Mouse (Mus musculus) layer of hippocampus, adult 9-10 months (tissue): ENCODE measurements around the gene Gm27179.
"Not testable (repeated sequence)": the region's sequence is repeated elsewhere in the genome, so short reads cannot be mapped to it uniquely, and the experiment has no call there.

Experiments used
- DNase-seq: peaks from one replicate; pipeline ENCODE4 v3.0.0; 2022; ENCODE audit warnings: low spot score

The Gm27179 gene

GRCm38 (mm10) chr14:69473941-69474646 is 38.3 kb downstream of the Gm27179 start:
- DNase-seq, result not testable (repeated sequence)

- not testable (repeated sequence) for DNase-seq
Measured at GRCm38 (mm10) chr14:69473322-69473721, 39.0 kb downstream of the Gm27179 start.

GRCm38 (mm10) chr14:69470122-69470708 is 42.1 kb downstream of the Gm27179 start:
- DNase-seq, result not testable (repeated sequence)

GRCm38 (mm10) chr14:69467612-69468366 is 44.6 kb downstream of the Gm27179 start:
- not testable (repeated sequence) for DNase-seq

GRCm38 (mm10) chr14:69464465-69464864 is 47.9 kb downstream of the Gm27179 start:
- DNase-seq, result not testable (repeated sequence)
